Mouse (Mus musculus) cerebellum, adult 2 months (tissue): ENCODE results near the gene Hoxa3.

Experiments used
- CTCF ChIP-seq: fragments of 200-500 bp; IDR thresholded peaks from 2 replicates; pipeline ENCODE4 v1.5.1; 2011; ENCODE audit warnings: low read depth, mild to moderate bottlenecking, control low read depth, low read length, moderate library complexity, borderline replicate concordance; ENCODE audit not compliant: insufficient read depth
- POLR2A ChIP-seq: fragments of 200-500 bp; IDR thresholded peaks from 2 replicates; pipeline ENCODE4 v1.6.1; 2011; ENCODE audit warnings: low read length, control low read depth, borderline replicate concordance; ENCODE audit not compliant: insufficient read depth

DNA sequence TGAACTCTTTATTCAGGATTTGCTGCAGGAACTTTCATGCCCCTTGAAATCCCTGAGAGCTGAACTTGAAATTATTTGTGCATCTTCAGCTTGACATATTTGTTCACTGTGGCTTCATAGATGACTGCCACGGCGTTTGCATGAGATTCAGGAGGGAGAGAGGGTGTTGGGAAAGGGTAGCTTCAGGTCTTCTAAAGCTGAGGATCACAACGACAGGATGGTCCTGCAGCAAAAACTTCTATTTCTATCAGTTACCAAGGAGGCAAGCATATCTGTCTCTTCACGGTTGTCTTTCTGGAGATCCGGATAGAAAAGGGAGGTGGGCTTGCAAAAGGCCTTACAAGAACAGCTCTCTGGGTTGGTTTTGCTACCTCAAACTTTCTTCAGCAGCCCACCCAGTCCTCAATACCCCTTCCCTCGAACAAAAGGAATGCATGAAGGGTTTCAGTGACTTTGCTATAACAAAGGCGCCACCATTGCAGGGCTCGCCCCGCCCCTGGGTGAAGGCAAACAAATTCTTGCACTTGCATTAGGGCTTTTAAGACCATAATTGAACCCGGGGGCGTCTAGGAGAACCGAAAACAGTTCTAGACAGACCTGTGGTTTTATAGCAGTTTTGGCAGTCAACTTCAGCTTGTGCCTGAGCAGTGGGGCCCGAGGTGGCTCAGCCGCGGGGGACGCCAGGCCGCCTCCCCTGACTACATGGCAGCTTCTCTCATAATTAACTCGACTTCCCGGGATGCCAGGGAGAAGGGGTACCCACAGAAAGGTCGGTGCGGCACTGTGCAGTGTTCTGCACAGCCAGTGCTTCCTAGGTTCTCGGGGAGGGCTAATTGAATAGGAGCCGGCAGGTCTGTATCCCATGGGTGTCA, 34.9 kb upstream of the Hoxa3 start:
- no peak for TF ChIP-seq CTCF
- TF ChIP-seq POLR2A = no peak
